Mouse (Mus musculus) kidney, adult 2 months (tissue): ENCODE measurements at regions not wholly inside any gene's neighbourhood (a gene's known extent, or its start where the extent isn't known, plus 50 kb on each side); places are given as distances from the start of the nearest gene placed in this dataset.

Experiments
- CTCF ChIP-seq: fragments of 200-500 bp; conservative IDR thresholded peaks from 2 replicates; pipeline ENCODE4 v1.5.1; 2011; ENCODE audit warnings: low read depth, mild to moderate bottlenecking, control low read depth, low read length, moderate library complexity, mixed read lengths; ENCODE audit not compliant: insufficient read depth, insufficient read length
- POLR2A ChIP-seq: fragments of 200-500 bp; IDR thresholded peaks from one replicate; pipeline ENCODE4 v1.6.1; 2011; ENCODE audit warnings: low read depth, low read length, control low read depth

GRCm38 (mm10) chr15:52905231-52905630 lies 979.5 kb upstream of the Gm7489 start:
- TF ChIP-seq CTCF (no peak), POLR2A (no peak)
